Mouse (Mus musculus): Measurements from ENCODE around the gene St8sia6. TPM values are rescaled to one million over a fixed set of nuclear protein-coding genes. Genes with fewer than 3 reads are reported as not detected.

St8sia6 gene
- polyA plus RNA-seq, 1 experiment: 1.2 TPM

DNA sequence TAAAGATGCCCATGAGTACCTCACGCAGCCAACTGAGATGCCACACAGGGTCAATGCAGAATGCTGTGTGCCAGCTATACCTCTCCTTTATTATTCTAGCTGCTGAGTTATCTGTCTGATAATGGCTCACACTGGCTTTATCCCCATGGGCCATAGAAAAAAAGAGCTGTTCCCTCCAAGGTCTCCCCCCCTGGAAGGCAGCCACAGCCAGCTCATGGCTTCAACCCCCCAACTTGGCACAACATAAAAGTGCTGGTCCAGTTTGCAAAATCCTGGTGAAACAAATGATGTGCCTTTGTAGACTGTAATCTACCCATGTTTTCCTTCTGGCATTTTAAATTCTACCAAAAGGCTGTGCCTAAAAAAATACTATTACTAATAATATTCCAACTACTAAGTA, 46.3 kb downstream of the St8sia6 start:
- no peaks in the 10 kb centered on the region for H3K36me3 ChIP-seq (ENCODE audit: control insufficient read depth, insufficient read depth, low read length, poor library complexity, severe bottlenecking)
- no peaks in the 10 kb centered on the region for H3K4me1 ChIP-seq (ENCODE audit: control insufficient read depth, insufficient read depth, low read length)
- H3K27ac ChIP-seq (ENCODE audit: insufficient read depth, low read length): no peak overlapping the region
- no peak overlapping the region for H3K4me3 ChIP-seq (ENCODE audit: low read depth, low read length)
- H3K9me3 ChIP-seq (replicated peaks; ENCODE audit: control insufficient read depth, insufficient read depth, low read length, poor library complexity, severe bottlenecking): no peaks in the 10 kb centered on the region
- H3K9ac ChIP-seq (ENCODE audit: low read depth, poor library complexity, severe bottlenecking): no peak overlapping the region
- TF ChIP-seq CTCF (IDR thresholded peaks at IDR 0.05; ENCODE audit: low read depth, low read length) (no peak), EP300 (IDR thresholded peaks at IDR 0.05; ENCODE audit: insufficient read depth, low read depth, low read length) (no peak), POLR2A (IDR thresholded peaks at IDR 0.05; ENCODE audit: insufficient read depth, low read length) (no peak)
- H3K27me3 ChIP-seq (ENCODE audit: control insufficient read depth, insufficient read depth, low read length, poor library complexity, severe bottlenecking): no peaks in the 10 kb centered on the region

DNA sequence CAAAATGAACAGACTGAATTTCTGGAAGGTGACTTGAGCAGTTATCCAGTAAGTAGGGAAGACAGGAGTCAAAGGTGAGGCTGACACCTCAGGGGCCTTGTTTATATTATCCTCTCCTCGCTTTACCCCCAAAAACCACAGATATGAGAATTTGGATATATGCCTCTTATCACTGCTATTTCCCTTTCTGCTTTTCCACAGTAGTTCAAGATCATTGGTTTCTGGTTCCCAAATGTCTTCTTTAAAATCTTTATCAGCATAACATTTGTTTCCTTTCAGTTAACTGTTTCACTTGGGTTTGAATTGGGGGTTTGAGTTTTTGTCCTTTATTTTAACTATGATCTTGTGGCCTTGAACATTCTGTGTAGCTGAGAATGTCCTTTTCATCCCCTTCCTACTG, 47.8 kb downstream of the St8sia6 start:
- no peak overlapping the region for H3K9ac ChIP-seq (ENCODE audit: low read depth, poor library complexity, severe bottlenecking)
- no peak for TF ChIP-seq POLR2A (IDR thresholded peaks at IDR 0.05; ENCODE audit: insufficient read depth, low read length)
- H3K27me3 ChIP-seq (ENCODE audit: control insufficient read depth, insufficient read depth, low read length, poor library complexity, severe bottlenecking): no peaks in the 10 kb centered on the region
- no peak overlapping the region for H3K27ac ChIP-seq (ENCODE audit: insufficient read depth, low read length)
- H3K36me3 ChIP-seq (ENCODE audit: control insufficient read depth, insufficient read depth, low read length, poor library complexity, severe bottlenecking): no peaks in the 10 kb centered on the region
- H3K9me3 ChIP-seq (replicated peaks; ENCODE audit: control insufficient read depth, insufficient read depth, low read length, poor library complexity, severe bottlenecking): no peaks in the 10 kb centered on the region
- H3K4me1 ChIP-seq (ENCODE audit: control insufficient read depth, insufficient read depth, low read length): no peaks in the 10 kb centered on the region
- no peak overlapping the region for H3K4me3 ChIP-seq (ENCODE audit: low read depth, low read length)

- Histone ChIP-seq H3K4me3 (ENCODE audit: low read depth, low read length) (no peak overlapping the region), H3K27ac (ENCODE audit: insufficient read depth, low read length) (no peak overlapping the region), H3K4me1 (ENCODE audit: control insufficient read depth, insufficient read depth, low read length) (no peaks in the 10 kb centered on the region), H3K9ac (ENCODE audit: low read depth, poor library complexity, severe bottlenecking) (no peak overlapping the region), H3K9me3 (replicated peaks; ENCODE audit: control insufficient read depth, insufficient read depth, low read length, poor library complexity, severe bottlenecking) (no peaks in the 10 kb centered on the region), H3K27me3 (ENCODE audit: control insufficient read depth, insufficient read depth, low read length, poor library complexity, severe bottlenecking) (no peaks in the 10 kb centered on the region), H3K36me3 (ENCODE audit: control insufficient read depth, insufficient read depth, low read length, poor library complexity, severe bottlenecking) (no peaks in the 10 kb centered on the region)
- TF ChIP-seq CTCF (IDR thresholded peaks at IDR 0.05; ENCODE audit: low read depth, low read length): no peak
- TF ChIP-seq EP300 (IDR thresholded peaks at IDR 0.05; ENCODE audit: insufficient read depth, low read depth, low read length): no peak
- TF ChIP-seq POLR2A (IDR thresholded peaks at IDR 0.05; ENCODE audit: insufficient read depth, low read length): no peak
These were observed 55.2 kb downstream of the St8sia6 start for GRCm38 (mm10) chr2:13738704-13739103.

DNA sequence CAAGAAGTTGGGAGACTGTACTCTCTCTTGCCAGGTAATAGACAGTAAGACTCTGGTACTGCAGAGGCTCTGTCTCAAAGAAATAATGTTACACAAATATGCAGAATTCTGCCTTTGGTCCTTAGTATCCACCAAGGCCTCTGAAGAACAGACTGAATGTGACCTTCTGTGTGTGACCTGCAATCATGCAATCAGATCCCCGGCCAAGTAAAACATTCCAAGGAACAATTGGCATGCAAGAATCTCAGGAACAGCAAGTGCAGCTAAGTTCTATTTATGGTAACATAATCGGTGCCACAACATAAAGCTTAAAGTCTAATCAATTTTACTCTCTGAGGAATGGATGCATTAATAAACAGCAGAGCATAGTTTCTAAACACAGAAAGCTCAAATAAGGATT, 66.0 kb downstream of the St8sia6 start:
- H3K4me1 ChIP-seq (ENCODE audit: control insufficient read depth, insufficient read depth, low read length): no peaks in the 10 kb centered on the region
- no peak overlapping the region for H3K27ac ChIP-seq (ENCODE audit: insufficient read depth, low read length)
- H3K36me3 ChIP-seq (ENCODE audit: control insufficient read depth, insufficient read depth, low read length, poor library complexity, severe bottlenecking): no peaks in the 10 kb centered on the region
- no peak overlapping the region for H3K4me3 ChIP-seq (ENCODE audit: low read depth, low read length)
- H3K9ac ChIP-seq (ENCODE audit: low read depth, poor library complexity, severe bottlenecking): no peak overlapping the region
- H3K9me3 ChIP-seq (replicated peaks; ENCODE audit: control insufficient read depth, insufficient read depth, low read length, poor library complexity, severe bottlenecking): no peaks in the 10 kb centered on the region
- TF ChIP-seq POLR2A (IDR thresholded peaks at IDR 0.05; ENCODE audit: insufficient read depth, low read length): no peak
- TF ChIP-seq CTCF (IDR thresholded peaks at IDR 0.05; ENCODE audit: low read depth, low read length): no peak
- TF ChIP-seq EP300 (IDR thresholded peaks at IDR 0.05; ENCODE audit: insufficient read depth, low read depth, low read length): no peak
- no peaks in the 10 kb centered on the region; the same call in 1 of the 2 replicates for H3K27me3 ChIP-seq (ENCODE audit: control insufficient read depth, insufficient read depth, low read length, poor library complexity, severe bottlenecking)

DNA sequence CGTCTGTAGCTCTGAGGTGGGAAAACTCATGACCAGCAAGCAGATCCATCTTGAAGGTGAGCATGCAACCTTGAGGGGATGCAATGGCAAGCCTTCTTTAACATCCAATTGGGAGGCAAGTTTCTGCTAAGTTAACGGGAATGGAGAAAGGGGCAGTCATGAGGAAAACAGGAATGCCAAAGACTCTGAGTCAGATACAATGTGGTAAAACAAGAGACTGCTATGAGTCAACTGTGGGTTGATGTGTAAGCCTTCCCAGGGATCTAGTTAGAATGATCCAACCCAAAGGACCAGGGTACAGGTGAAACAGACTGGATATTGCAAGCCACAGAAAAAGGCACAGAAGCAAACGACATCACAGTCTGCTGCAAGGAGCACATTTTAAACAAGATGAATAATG, 68.3 kb downstream of the St8sia6 start:
- Histone ChIP-seq H3K27me3 (ENCODE audit: control insufficient read depth, insufficient read depth, low read length, poor library complexity, severe bottlenecking) (no peaks in the 10 kb centered on the region; the same call in 1 of the 2 replicates), H3K4me1 (ENCODE audit: control insufficient read depth, insufficient read depth, low read length) (no peaks in the 10 kb centered on the region), H3K4me3 (ENCODE audit: low read depth, low read length) (no peak overlapping the region), H3K9ac (ENCODE audit: low read depth, poor library complexity, severe bottlenecking) (no peak overlapping the region), H3K9me3 (replicated peaks; ENCODE audit: control insufficient read depth, insufficient read depth, low read length, poor library complexity, severe bottlenecking) (no peaks in the 10 kb centered on the region), H3K27ac (ENCODE audit: insufficient read depth, low read length) (no peak overlapping the region), H3K36me3 (ENCODE audit: control insufficient read depth, insufficient read depth, low read length, poor library complexity, severe bottlenecking) (no peaks in the 10 kb centered on the region)
- TF ChIP-seq EP300 (IDR thresholded peaks at IDR 0.05; ENCODE audit: insufficient read depth, low read depth, low read length) (no peak), CTCF (IDR thresholded peaks at IDR 0.05; ENCODE audit: low read depth, low read length) (no peak), POLR2A (IDR thresholded peaks at IDR 0.05; ENCODE audit: insufficient read depth, low read length) (no peak)

DNA sequence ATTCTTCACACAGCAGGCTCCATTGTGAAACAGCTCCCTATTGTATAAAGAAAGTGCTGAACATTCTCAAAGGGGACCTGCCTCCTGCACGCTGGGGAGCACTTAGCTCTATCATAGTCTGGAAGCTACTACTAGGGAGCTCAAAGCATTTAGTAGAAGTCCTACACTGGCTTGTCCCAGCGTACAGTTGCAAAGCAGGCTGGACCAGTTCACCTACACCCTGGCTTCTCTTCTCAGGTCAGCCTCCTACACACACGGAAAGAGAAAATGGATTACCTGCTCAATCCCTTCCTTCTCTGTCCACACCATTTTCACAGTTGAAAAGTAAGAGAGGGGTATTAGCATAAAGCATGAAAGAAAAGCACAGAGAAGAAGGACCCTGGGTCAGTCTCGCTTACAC, 71.6 kb downstream of the St8sia6 start:
- Histone ChIP-seq H3K9ac (ENCODE audit: low read depth, poor library complexity, severe bottlenecking) (no peak overlapping the region), H3K4me1 (ENCODE audit: control insufficient read depth, insufficient read depth, low read length) (no peaks in the 10 kb centered on the region), H3K36me3 (ENCODE audit: control insufficient read depth, insufficient read depth, low read length, poor library complexity, severe bottlenecking) (no peaks in the 10 kb centered on the region), H3K27me3 (ENCODE audit: control insufficient read depth, insufficient read depth, low read length, poor library complexity, severe bottlenecking) (no peaks in the 10 kb centered on the region), H3K4me3 (ENCODE audit: low read depth, low read length) (no peak overlapping the region), H3K9me3 (replicated peaks; ENCODE audit: control insufficient read depth, insufficient read depth, low read length, poor library complexity, severe bottlenecking) (no peaks in the 10 kb centered on the region), H3K27ac (ENCODE audit: insufficient read depth, low read length) (no peak overlapping the region)
- no peak for TF ChIP-seq POLR2A (IDR thresholded peaks at IDR 0.05; ENCODE audit: insufficient read depth, low read length)
- TF ChIP-seq EP300 (IDR thresholded peaks at IDR 0.05; ENCODE audit: insufficient read depth, low read depth, low read length): no peak
- no peak for TF ChIP-seq CTCF (IDR thresholded peaks at IDR 0.05; ENCODE audit: low read depth, low read length)
